9 mouse cellular contexts compared by ENCODE assay signal in genomic region chr4:133174361-133174760, GRCm38 (mm10). TPM values are rescaled to one million over a fixed set of nuclear protein-coding genes. Genes with fewer than 3 reads are reported as not detected.
DNase-seq lines count a peak whose midpoint lies in the region; ATAC-seq and TF ChIP-seq lines count a peak whose summit lies in the region.
"Had no signal": no experiment of that assay in that cellular context is flagged by ENCODE, and none has a peak within 500 bp of the region (broad histone marks: within the 10 kb centered on the region; RNA-seq: fewer than 3 reads in every experiment).

No protein-coding gene starts in this region.

- no peak for DNase-seq in neural tube, embryonic 10.5 days (ENCODE audit: extremely low spot score, low spot score)
- peak; percentile 76 to 89 for DNase-seq in heart, adult 9 months (ENCODE audit: low spot score in 2 of 2)
- no peak for DNase-seq in liver, embryonic 14.5 days (ENCODE audit: low read depth in 3 of 3, low spot score in 3 of 3)
- peak; percentile 53 to 55 for DNase-seq in thymus, postnatal 10 days (ENCODE audit: low spot score in 2 of 2)
- DNase-seq in layer of hippocampus, adult 9-10 months (ENCODE audit: low spot score) = no peak
- no peak for DNase-seq in layer of hippocampus, postnatal 14 days (ENCODE audit: low spot score in 2 of 2)
- no peak for DNase-seq in retina, embryonic 14.5 days (ENCODE audit: low spot score)

- TF ChIP-seq EP300 in liver, embryonic 14.5 days (IDR thresholded peaks at IDR 0.05; ENCODE audit: low read depth) = 0 out of 2 replicates have a peak, but pooled peaks have one; percentile 22

- H3K36me3 ChIP-seq in neural tube, embryonic 15.5 days = 0 out of 2 replicates have a peak, but pooled peaks cover 2% of the 10 kb centered on the region
- H3K36me3 ChIP-seq in liver, embryonic 14.5 days (replicated peaks; ENCODE audit: control insufficient read depth, insufficient read depth, low read depth) = peaks cover 8% of the 10 kb centered on the region

- no peaks in the 10 kb centered on the region for H3K9me3 ChIP-seq in neural tube, embryonic 15.5 days (replicated peaks)
- H3K9me3 ChIP-seq in liver, embryonic 14.5 days (ENCODE audit: control insufficient read depth, low read length) = no peaks in the 10 kb centered on the region
- H3K9me3 ChIP-seq: midbrain, embryonic 12.5 days had no signal

- 63% methylated on average over 4 of the region's 4 CpGs for WGBS in neural tube, embryonic 15.5 days
- WGBS in liver, embryonic 14.5 days (ENCODE audit: insufficient replicate concordance) = 10% methylated on average over 4 of the region's 4 CpGs

- no peak overlapping the region for H3K4me2 ChIP-seq in neural tube, embryonic 15.5 days
- H3K4me2 ChIP-seq in liver, embryonic 14.5 days (ENCODE audit: low read depth) = 0 out of 2 replicates have a peak overlapping the region, but pooled peaks have one; percentile 22
- H3K4me2 ChIP-seq: midbrain, embryonic 12.5 days had no signal

- no peak for ATAC-seq in neural tube, embryonic 15.5 days (ENCODE audit: low FRiP score)
- ATAC-seq in liver, embryonic 14.5 days (ENCODE audit: insufficient read depth) = no peak

- H3K27me3 ChIP-seq in neural tube, embryonic 15.5 days (replicated peaks) = no peaks in the 10 kb centered on the region
- no peaks in the 10 kb centered on the region for H3K27me3 ChIP-seq in liver, embryonic 14.5 days (ENCODE audit: control insufficient read depth, insufficient read depth, low read length)
- H3K27me3 ChIP-seq: midbrain, embryonic 12.5 days had no signal

- H3K4me3 ChIP-seq in neural tube, embryonic 15.5 days (replicated peaks) = no peak overlapping the region
- H3K4me3 ChIP-seq in liver, embryonic 14.5 days (ENCODE audit: insufficient read depth in 1 of 2, low read depth in 2 of 2, low read length in 2 of 2) = no peak overlapping the region
- H3K4me3 ChIP-seq: midbrain, embryonic 12.5 days had no signal

- no peak for TF ChIP-seq CTCF in liver, embryonic 14.5 days (IDR thresholded peaks at IDR 0.05; ENCODE audit: low read depth)

- H3K4me1 ChIP-seq in neural tube, embryonic 15.5 days = peaks cover 31% of the 10 kb centered on the region
- peaks cover 18 to 46% of the 10 kb centered on the region in 2 experiments for H3K4me1 ChIP-seq in liver, embryonic 14.5 days (replicated peaks; ENCODE audit: control insufficient read depth in 2 of 2, insufficient read depth in 2 of 2, low read length in 1 of 2)

- 0 out of 2 replicates have a peak overlapping the region, but pooled peaks have one; percentile 4 for H3K27ac ChIP-seq in neural tube, embryonic 15.5 days (replicated peaks)
- no peak overlapping the region; the same call in 1 of the 2 replicates for H3K27ac ChIP-seq in liver, embryonic 14.5 days
- H3K27ac ChIP-seq: midbrain, embryonic 12.5 days had no signal

- no peak overlapping the region for H3K9ac ChIP-seq in neural tube, embryonic 15.5 days (replicated peaks)
- H3K9ac ChIP-seq in liver, embryonic 14.5 days (replicated peaks) = no peak overlapping the region
- H3K9ac ChIP-seq: midbrain, embryonic 12.5 days had no signal

RNA-seq across cellular contexts. Expression of gene Cd164l2, which starts 37.6 kb away (rescaled TPM):
- polyA plus RNA-seq in neural tube, embryonic 15.5 days (2015; fragmentation: Nextera tagmentation; extraction: Ambion mirVana) = 2.6 and 3.9 TPM in 2 replicates
- 0.05 and 0.06 TPM in 2 replicates for polyA plus RNA-seq in liver, embryonic 14.5 days (2012; rRNA removed)
- polyA plus RNA-seq in liver, embryonic 14.5 days (2014; fragmentation: Nextera tagmentation; extraction: Ambion mirVana) = not detected in 2 replicates
- 1 to 10 TPM; 2.6 to 4.8 TPM for total RNA-seq in layer of hippocampus, postnatal 14 days (2021)

RNA-seq across cellular contexts. Expression of gene Gpr3, which starts 38.0 kb away (rescaled TPM):
- 1.3 and 2.5 TPM in 2 replicates for polyA plus RNA-seq in neural tube, embryonic 15.5 days (2015; fragmentation: Nextera tagmentation; extraction: Ambion mirVana)
- 0.02 TPM in 1 of 2 replicates, not detected in the other for polyA plus RNA-seq in liver, embryonic 14.5 days (2012; rRNA removed)
- not detected in 2 replicates for polyA plus RNA-seq in liver, embryonic 14.5 days (2014; fragmentation: Nextera tagmentation; extraction: Ambion mirVana)
- total RNA-seq in layer of hippocampus, postnatal 14 days (2021) = 1 to 10 TPM; 8.2 to 9.2 TPM

RNA-seq across cellular contexts. Expression of gene Wasf2, which starts 44.1 kb away (rescaled TPM):
- polyA plus RNA-seq in neural tube, embryonic 15.5 days (2015; fragmentation: Nextera tagmentation; extraction: Ambion mirVana) = 22.2 and 45.6 TPM in 2 replicates
- 11.4 and 12.0 TPM in 2 replicates for polyA plus RNA-seq in liver, embryonic 14.5 days (2012; rRNA removed)
- polyA plus RNA-seq in liver, embryonic 14.5 days (2014; fragmentation: Nextera tagmentation; extraction: Ambion mirVana) = 31.4 and 33.9 TPM in 2 replicates
- total RNA-seq in layer of hippocampus, postnatal 14 days (2021) = 10 to 100 TPM; 37.4 to 45.0 TPM

Comparison
In these comparisons a context has a peak if more than half of its experiments do, and no peak if none do; other contexts are left out.
1. DNase-seq: peak in heart, adult 9 months (2 of 2) and thymus, postnatal 10 days (2 of 2); none in neural tube, embryonic 10.5 days (single experiment), liver, embryonic 14.5 days (0 of 3), layer of hippocampus, adult 9-10 months (single experiment), layer of hippocampus, postnatal 14 days (0 of 2) and retina, embryonic 14.5 days (single experiment).